Mouse (Mus musculus) forebrain, embryonic 10.5 days (tissue): ENCODE results near the gene Trpv2. TPM values are rescaled to one million over a fixed set of nuclear protein-coding genes. Genes with fewer than 3 reads are reported as not detected.

ENCODE experiments used
- DNase-seq: peaks from one replicate; pipeline ENCODE4 v3.0.0-alpha.2; 2017; ENCODE audit warnings: low spot score; ENCODE audit errors: extremely low spot score
- H3K27ac ChIP-seq: fragments of 300-500 bp; sonication (generic); 2 replicates; pipeline ENCODE4 v1.5.1; 2016; ENCODE audit warnings: mild to moderate bottlenecking
- H3K27me3 ChIP-seq: fragments of 300-500 bp; sonication (generic); 2 replicates; pipeline ENCODE4 v1.6.1; 2016; ENCODE audit warnings: mild to moderate bottlenecking; ENCODE audit not compliant: poor library complexity, severe bottlenecking
- H3K36me3 ChIP-seq: fragments of 300-500 bp; sonication (generic); replicated peaks from 2 replicates; pipeline ENCODE4 v1.6.1; 2016; ENCODE audit warnings: mild to moderate bottlenecking, moderate library complexity
- H3K4me1 ChIP-seq: fragments of 300-500 bp; sonication (generic); 2 replicates; pipeline ENCODE4 v1.6.1; 2016
- H3K4me3 ChIP-seq: fragments of 300-500 bp; sonication (generic); 2 replicates; pipeline ENCODE4 v1.5.1; 2016; ENCODE audit warnings: mild to moderate bottlenecking, moderate library complexity
- H3K9me3 ChIP-seq: fragments of 300-500 bp; sonication (generic); 2 replicates; pipeline ENCODE4 v1.6.1; 2016; ENCODE audit warnings: mild to moderate bottlenecking, moderate library complexity
- WGBS: fragments of 180-500 bp; shearing (Covaris S2); methylation state at CpG from one replicate; pipeline ENCODE4 v1.1.7; 2016; 5-methylcytosine and 5-hydroxymethylcytosine counted together
- polyA plus RNA-seq: library from polyadenylated mRNA; unstranded; fragments of >200 nt; fragmentation: Nextera tagmentation; extraction: Ambion mirVana; gene quantifications from 2 replicates; pipeline ENCODE4 v1.2.1, GENCODE M21; 2016

Trpv2 gene
- polyA plus RNA-seq, 1 experiment from 2014 or later, result 2.5 TPM

DNA sequence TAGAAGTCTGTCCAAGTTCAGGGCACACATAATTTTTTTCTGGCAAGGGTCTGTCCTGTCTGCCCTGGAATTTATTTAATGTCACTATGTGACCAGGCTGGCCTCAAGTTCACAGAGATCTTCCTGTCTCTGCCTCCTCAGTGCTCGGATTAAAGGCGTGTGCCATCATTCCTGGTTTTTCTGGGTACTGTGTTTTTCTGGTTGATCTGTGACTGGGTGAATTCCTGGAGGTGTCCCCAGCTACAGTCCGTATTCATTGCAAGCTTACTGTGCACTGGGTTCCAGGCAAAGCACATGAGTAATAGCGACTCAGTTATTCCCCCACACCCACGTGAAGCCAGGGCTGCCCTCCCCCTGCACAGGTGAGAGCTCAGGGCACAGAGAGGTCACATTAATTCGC lies 36.0 kb downstream of the Trpv2 start:
- H3K27ac ChIP-seq, result no peak overlapping the region
- 90% methylated on average over 6 of the region's 6 CpGs for WGBS
- H3K4me1 ChIP-seq, result peaks cover 36% of the 10 kb centered on the region
- DNase-seq, result no peak
- peaks cover 8% of the 10 kb centered on the region; the same call in 1 of the 2 replicates for H3K27me3 ChIP-seq
- peaks cover 58% of the 10 kb centered on the region for H3K36me3 ChIP-seq
- no peaks in the 10 kb centered on the region for H3K9me3 ChIP-seq
- H3K4me3 ChIP-seq, result no peak overlapping the region

DNA sequence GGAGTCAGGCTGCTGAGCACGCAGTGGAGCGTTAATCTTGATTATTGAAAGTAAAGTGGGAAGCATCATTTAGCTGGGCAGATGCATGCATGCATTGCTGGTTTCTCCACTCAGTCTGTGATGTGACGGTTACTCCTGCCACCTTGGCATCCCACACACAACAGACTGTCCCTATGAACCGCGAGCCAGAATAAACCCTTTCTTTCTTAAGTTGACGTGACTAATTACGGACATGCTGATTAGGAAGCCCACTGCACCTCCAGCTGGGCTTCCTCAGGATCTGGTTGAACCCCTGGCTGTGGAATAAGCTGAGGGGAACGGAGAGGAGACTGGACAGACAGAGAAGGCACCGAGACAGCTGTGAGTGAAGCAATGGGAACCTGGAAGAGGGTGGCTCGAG lies 38.3 kb downstream of the Trpv2 start:
- DNase-seq, result no peak
- Histone ChIP-seq H3K36me3 (peaks cover 57% of the 10 kb centered on the region), H3K4me3 (no peak overlapping the region), H3K9me3 (peaks cover 3% of the 10 kb centered on the region; the same call in 1 of the 2 replicates), H3K27me3 (peaks cover 12% of the 10 kb centered on the region; the same call in 1 of the 2 replicates), H3K27ac (peak overlapping the region; percentile 85), H3K4me1 (peaks cover 26% of the 10 kb centered on the region)
- WGBS, result 69% methylated on average over 10 of the region's 10 CpGs

DNA sequence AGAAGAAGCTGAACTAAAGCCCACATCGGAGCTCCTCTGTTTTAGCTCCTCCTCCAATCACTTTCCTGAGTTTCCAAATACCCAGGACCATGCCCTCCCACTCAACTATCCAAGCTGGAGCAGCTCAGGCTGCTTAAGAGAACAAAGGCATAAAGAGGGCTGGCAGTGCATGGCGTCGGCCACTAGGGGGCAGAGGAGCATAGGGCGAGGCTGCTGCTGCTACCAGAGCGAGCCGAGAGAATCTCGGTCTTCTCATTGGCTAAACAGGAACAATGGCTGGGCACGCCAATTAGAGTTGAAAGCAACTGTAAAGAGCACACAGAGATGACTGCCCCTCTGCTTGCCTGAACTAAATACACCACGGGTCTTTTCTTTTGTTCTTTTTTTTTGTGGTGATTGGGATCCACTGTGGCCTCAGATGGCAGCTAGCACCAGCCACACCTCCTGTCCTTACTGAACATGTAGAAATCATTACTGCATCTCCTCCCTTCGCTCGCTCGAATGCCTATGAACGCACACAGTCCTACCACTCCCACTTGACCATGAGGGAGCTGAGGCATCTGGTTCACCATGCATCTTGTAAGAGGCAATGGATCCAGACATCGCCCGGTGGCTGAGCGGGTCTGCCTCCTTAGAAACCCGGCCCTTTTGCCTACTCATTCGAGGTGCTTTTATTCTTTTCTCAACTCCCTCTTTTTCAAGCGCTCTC lies 39.5 kb downstream of the Trpv2 start:
- DNase-seq, result peak; percentile 96
- H3K27me3 ChIP-seq, result peaks cover 12% of the 10 kb centered on the region; the same call in 1 of the 2 replicates
- H3K36me3 ChIP-seq, result peaks cover 55% of the 10 kb centered on the region
- H3K4me1 ChIP-seq, result peaks cover 26% of the 10 kb centered on the region
- H3K4me3 ChIP-seq, result peak overlapping the region; percentile 42
- WGBS, result 11% methylated on average over 19 of the region's 19 CpGs
- peak overlapping the region; percentile 85 for H3K27ac ChIP-seq
- peaks cover 3% of the 10 kb centered on the region; the same call in 1 of the 2 replicates for H3K9me3 ChIP-seq

DNA sequence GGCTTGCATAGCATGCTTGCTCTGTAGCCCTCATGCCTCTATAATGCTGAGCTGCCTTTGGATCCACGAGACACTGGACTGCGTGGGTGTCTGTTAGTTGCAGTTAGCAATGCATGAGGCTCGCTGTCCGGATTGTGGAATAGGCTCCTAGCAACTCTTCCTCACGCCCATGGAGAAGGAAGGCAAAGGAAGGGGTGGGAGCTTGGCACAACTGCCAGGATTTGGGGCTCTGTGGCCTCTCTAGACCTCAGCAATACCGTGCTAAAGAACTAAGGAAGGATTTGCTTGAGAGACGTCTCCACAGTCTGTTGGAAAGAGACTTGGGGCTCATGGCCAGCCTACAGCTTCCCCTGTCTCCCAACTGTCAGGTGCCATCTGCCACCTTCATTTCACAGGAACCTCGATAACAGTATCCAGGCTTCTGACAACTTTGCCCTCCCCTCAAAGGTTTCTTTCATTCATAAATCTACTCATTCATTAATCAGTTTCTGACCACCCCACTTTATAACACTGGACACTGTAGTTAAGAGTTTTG lies 40.7 kb downstream of the Trpv2 start:
- WGBS, result 89% methylated on average over 8 of the region's 8 CpGs
- Histone ChIP-seq H3K9me3 (peaks cover 3% of the 10 kb centered on the region; the same call in 1 of the 2 replicates), H3K27ac (peak overlapping the region; percentile 85), H3K36me3 (peaks cover 56% of the 10 kb centered on the region), H3K27me3 (peaks cover 12% of the 10 kb centered on the region; the same call in 1 of the 2 replicates), H3K4me1 (peaks cover 26% of the 10 kb centered on the region), H3K4me3 (no peak overlapping the region)
- DNase-seq, result no peak

DNA sequence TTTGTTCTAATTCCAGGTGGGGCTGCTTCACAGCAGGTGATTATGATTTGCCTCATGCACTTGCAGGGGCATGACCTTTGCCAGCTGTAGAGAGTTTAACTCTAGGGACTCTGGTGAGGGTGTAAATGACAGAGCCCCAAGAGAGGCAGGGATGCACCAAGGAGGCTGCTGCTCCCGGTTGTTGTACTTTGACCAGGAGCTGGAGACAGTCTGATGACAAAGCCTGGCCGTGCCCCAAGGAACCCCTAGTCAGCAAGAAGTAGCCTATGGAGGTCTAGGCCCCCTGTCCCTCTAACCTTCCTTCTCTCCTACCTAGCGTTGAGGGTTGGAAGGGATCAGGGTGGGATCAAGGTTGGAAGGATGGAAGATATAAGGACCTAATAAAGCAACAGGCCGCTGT lies 41.2 kb downstream of the Trpv2 start:
- Histone ChIP-seq H3K27me3 (peaks cover 12% of the 10 kb centered on the region; the same call in 1 of the 2 replicates), H3K9me3 (peaks cover 3% of the 10 kb centered on the region; the same call in 1 of the 2 replicates), H3K4me1 (peaks cover 26% of the 10 kb centered on the region), H3K27ac (no peak overlapping the region), H3K4me3 (no peak overlapping the region), H3K36me3 (peaks cover 56% of the 10 kb centered on the region)
- WGBS, result 90% methylated on average over 4 of the region's 4 CpGs
- no peak for DNase-seq

DNA sequence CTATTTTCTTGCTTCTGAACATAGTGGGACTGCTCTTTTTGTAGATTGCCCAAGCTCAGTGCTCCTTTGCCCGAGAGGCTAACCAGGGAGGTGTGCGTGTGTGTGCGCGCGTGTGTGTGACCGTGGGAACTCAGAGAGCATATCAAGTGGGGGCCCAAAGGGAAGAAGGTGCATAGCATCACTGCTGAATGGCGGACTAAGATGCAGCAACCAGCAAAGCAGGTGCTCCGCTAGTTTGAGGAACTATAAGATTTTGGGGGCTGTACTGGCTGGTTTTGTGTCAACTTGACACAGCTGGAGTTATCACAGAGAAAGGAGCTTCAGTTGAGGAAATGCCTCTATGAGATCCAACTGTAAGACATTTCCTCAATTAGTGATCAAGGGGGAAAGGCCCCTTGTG lies 46.8 kb downstream of the Trpv2 start:
- 97% methylated on average over 8 of the region's 8 CpGs for WGBS

DNA sequence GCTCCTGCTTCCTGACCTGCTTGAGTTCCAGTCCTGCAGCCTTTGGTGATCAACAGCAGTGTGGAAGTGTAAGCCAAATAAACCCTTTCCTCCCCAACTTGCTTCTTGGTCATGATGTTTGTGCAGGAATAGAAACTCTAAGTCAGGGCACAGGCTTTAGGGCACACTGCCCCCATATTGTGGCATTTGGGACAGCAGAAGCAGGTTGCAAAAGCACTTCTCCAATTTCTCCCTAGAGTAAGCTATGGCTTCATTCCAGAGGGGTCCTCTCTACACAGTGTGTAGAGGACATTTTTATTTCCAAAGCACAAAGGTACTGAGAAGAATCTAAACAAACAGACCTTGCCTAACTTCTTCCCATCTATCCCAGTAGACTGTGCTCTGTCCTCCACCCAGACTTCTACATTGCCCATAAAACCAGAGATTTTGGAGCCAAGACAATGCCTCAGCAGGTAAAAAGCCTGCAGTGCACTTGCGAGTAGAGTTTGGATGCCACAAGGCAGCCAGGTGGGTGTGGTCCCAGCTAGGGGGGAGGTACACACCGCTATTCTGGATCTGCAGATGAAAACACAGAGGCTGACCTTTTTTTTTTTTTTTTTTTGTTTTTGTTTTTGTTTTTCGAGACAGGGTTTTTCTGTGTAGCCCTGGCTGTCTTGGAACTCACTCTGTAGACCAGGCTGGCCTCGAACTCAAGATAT lies 47.4 kb downstream of the Trpv2 start:
- no peak for DNase-seq
- H3K9me3 ChIP-seq, result peaks cover 2% of the 10 kb centered on the region; the same call in 1 of the 2 replicates
- WGBS, result 82% methylated on average over 4 of the region's 4 CpGs
- no peak overlapping the region for H3K4me3 ChIP-seq
- no peaks in the 10 kb centered on the region for H3K27me3 ChIP-seq
- H3K4me1 ChIP-seq, result peaks cover 31% of the 10 kb centered on the region
- H3K27ac ChIP-seq, result no peak overlapping the region
- peaks cover 36% of the 10 kb centered on the region for H3K36me3 ChIP-seq

More for the DNA sequence above, 46.8 kb downstream of the Trpv2 start:
- Histone ChIP-seq H3K27ac (no peak overlapping the region), H3K9me3 (peaks cover 3% of the 10 kb centered on the region; the same call in 1 of the 2 replicates), H3K4me3 (no peak overlapping the region), H3K36me3 (peaks cover 41% of the 10 kb centered on the region), H3K4me1 (peaks cover 31% of the 10 kb centered on the region), H3K27me3 (no peaks in the 10 kb centered on the region)
- DNase-seq, result no peak

DNA sequence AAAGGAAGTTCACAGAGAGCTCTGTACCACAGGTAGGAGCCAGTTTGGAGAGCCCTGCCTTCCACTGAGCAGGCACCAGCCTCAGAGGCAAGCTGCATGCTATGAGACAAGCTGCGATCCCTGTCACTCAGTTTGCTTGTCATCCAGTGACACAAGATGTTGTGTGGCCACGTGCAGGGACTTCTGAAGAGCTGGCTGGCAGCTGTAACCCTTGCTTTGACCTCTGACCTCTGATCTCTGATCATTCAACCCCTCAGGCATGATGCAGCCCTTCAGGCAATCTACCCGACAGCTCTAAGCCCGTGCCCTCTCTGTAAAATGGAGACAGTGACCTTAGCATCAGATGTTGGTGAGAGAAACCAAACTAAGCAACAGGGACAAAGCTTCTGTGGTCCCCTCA lies 48.6 kb downstream of the Trpv2 start:
- Histone ChIP-seq H3K36me3 (peaks cover 29% of the 10 kb centered on the region), H3K9me3 (no peaks in the 10 kb centered on the region), H3K27me3 (no peaks in the 10 kb centered on the region), H3K4me1 (peaks cover 34% of the 10 kb centered on the region), H3K27ac (peak overlapping the region; percentile 22), H3K4me3 (no peak overlapping the region)
- no peak for DNase-seq
- 49% methylated on average over 4 of the region's 4 CpGs for WGBS

DNA sequence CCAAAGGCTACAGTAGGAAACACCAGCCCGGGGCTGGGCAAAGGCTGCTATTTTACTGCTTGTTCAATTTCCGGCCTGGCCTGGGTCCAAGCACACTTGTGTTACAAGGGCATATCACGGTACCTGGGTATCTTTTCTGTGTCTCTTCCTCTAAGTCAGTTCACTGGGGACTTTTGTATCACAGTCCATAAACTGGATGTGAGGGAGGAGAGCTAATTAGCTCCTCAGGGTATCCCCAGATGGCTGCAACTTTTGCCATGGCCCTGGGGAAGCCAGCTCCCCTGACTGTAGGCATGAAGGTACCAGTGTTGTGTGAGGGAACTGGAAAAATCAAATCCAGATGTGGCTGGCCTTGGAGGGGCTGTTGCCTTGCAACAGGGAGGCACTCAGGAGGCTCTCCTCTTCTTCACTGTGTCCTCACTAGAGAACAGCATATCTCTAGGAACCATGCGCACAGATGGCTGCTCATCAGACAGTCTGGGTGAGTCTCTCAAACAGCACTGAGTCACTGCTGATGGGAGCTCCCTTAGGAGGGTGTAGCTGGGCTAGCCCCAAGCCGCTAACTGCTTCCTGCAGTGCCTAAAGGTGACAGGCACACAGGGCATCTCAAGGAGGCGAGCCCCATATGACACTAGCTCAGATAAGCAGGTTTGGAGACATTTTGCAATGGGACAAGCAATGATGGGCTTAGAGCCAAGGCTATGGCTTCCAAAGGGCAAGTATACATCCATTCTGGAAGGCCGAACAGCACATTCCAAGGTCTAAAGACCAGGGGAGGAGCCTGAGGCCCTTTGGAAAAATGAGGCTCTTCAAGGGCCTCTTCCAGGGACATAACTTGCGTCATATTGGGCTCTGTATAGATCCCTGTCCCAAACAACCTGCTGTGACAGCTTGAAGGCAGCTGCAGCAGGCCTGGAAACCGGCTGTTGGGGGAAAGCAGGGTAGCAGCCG lies 50.3 kb downstream of the Trpv2 start:
- H3K36me3 ChIP-seq, result peaks cover 14% of the 10 kb centered on the region
- H3K4me3 ChIP-seq, result no peak overlapping the region; the same call in 1 of the 2 replicates
- H3K27me3 ChIP-seq, result no peaks in the 10 kb centered on the region
- WGBS, result 72% methylated on average over 10 of the region's 10 CpGs
- no peaks in the 10 kb centered on the region for H3K9me3 ChIP-seq
- H3K4me1 ChIP-seq, result peaks cover 52% of the 10 kb centered on the region
- peak overlapping the region; percentile 56 for H3K27ac ChIP-seq
- peak; percentile 29 for DNase-seq

DNA sequence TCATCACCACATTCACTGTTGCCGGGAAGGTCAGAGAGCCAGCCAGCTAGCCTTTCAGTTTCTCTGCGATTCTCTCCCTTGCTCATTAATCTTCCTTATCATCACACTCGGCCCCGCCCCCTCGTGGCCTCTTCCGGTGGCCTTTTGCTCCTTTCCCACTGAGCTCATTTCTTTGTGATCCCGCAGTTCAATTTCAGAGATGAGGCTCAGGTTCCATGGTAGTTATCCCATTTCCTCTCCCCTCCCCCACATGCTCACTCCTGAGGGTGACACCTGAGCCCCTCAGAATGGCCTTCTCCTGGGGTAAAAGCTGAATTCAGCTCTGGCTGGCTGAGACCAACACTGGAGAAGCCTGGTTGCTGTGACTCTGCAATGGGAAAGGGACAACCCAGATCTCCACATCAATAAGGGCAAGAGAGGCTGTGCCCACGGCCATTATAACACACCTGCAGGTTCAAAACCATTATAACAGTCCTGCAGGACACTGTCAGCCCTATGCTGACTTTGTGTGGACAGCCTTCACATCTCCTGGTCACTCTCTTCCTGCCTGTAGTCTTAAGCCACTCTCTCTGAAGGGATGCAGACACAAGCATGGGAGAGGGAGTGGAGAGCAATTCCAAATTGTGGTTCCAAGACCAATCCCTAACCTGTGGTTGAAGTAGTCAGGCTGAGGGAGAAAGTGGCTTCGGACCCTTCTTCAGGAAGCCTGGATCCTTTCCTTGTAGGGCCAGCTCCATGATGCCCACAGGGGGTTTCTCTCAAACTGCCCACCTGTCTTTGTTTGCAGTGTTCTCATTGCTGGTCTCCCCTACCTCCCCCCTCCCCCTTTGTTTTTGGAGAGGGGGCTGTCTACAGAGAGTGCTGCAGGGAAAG lies 55.3 kb downstream of the Trpv2 start:
- peak; percentile 53 for DNase-seq
- Histone ChIP-seq H3K36me3 (peaks cover 7% of the 10 kb centered on the region), H3K27ac (peak overlapping the region; percentile 91), H3K4me1 (peaks cover 62% of the 10 kb centered on the region), H3K9me3 (no peaks in the 10 kb centered on the region), H3K4me3 (peak overlapping the region; percentile 48), H3K27me3 (no peaks in the 10 kb centered on the region)
- WGBS, result 1% methylated on average over 9 of the region's 9 CpGs

DNA sequence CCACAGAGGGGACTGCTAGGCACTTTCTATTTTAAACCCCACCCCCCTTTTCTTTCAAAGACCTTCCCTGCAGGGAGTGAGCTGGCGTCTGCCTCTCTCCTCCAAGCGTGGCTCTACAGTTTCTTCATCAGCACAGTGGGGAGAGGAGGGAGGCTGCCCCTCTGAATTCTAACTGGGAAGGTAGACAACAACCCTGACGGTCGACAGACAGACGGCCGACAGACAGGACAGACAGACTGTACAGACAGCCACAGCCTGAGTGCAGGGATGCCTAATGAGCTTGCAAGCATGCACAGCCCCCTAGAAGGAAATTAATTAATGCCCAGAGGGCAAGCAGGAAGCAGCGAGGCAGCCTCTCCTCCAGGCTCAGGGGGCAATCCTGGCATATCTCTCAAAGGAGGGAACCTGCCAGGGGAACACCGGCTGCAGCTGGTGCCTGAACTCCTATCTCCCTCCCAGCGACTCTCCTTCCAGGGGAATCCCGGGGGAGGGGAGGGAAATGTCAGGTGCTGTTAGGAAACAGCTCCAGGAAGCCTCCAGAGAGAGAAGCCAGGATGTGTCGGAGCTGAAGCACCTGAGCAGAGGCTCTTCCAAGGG lies 56.0 kb downstream of the Trpv2 start:
- H3K4me3 ChIP-seq, result peak overlapping the region; percentile 48
- peak; percentile 52 for DNase-seq
- H3K27ac ChIP-seq, result peak overlapping the region; percentile 91
- peaks cover 7% of the 10 kb centered on the region for H3K36me3 ChIP-seq
- peaks cover 59% of the 10 kb centered on the region for H3K4me1 ChIP-seq
- under 1% methylated on average over 11 of the region's 11 CpGs for WGBS
- H3K9me3 ChIP-seq, result no peaks in the 10 kb centered on the region
- no peaks in the 10 kb centered on the region for H3K27me3 ChIP-seq
